Mouse (Mus musculus) gastrocnemius, postnatal 4 days (tissue): Measurements from ENCODE around the gene Med19. TPM values are rescaled to one million over a fixed set of nuclear protein-coding genes. Genes with fewer than 3 reads are reported as not detected.
"Not testable (repeated sequence)": the region's sequence is repeated elsewhere in the genome, so short reads cannot be mapped to it uniquely, and the experiment has no call there.

Experiments used
- DNase-seq, 2 experiments: peaks; one replicate each; pipeline ENCODE4 v3.0.0; 2021 to 2022; ENCODE audit warnings: low spot score in 2 of 2, mixed read lengths in 2 of 2
- total RNA-seq, 2 experiments: library from RNA; stranded (reverse); gene quantifications; 2 replicates each; pipeline ENCODE4 v1.2.3; 2021

Med19 gene
- total RNA-seq, 2 experiments from 2014 or later: 17.8 to 19.3 TPM

- peak in 1 of 2 experiments; percentile 25 for DNase-seq
Measured at GRCm38 (mm10) chr2:84662866-84663265, 15.3 kb upstream of the Med19 start.

- no peak for DNase-seq
Measured at GRCm38 (mm10) chr2:84666081-84666480, 12.1 kb upstream of the Med19 start.

DNA sequence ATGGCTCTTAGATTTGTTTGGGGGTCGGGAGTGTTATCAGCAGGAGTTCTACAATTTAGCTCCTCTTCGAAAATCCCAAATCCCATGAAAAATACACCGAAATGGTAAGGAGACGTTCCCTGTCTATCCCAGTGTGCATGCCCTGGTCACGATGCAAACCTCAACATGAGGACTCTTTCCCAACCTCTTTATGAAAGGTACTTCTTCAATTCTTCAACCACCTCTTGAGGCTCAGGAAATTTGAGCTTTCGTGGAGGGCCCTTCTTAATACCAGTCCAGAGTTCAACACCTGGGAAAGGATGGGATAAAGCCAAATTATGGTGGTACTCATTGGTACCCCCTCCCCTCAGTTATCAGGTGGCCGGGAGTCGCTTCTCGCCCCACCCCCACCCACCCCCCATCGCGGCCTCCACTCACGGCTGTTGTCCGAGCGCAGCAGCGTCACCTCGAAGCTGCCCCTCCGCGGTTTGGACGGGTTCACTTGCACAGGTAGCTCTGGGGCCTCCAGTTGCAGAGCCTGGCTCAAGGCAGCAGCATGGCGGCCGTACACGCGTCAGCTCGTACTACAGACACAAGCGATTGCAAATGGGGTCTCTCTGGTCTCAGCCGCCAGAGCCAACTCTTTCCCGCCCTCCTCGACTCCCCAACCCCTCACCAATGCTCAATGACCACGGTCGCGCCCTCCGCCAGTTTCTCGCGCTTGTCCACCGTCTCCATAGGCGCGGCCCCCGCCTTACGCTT, 8.2 kb upstream of the Med19 start:
- DNase-seq: peak in 1 of 2 experiments; percentile 33

GRCm38 (mm10) chr2:84670569-84670933, 7.7 kb upstream of the Med19 start, which contains the start of gene Selenoh:
Selenoh (minus strand) TSS chr2:84670770.
- peak; percentile 72 to 84 for DNase-seq

DNA sequence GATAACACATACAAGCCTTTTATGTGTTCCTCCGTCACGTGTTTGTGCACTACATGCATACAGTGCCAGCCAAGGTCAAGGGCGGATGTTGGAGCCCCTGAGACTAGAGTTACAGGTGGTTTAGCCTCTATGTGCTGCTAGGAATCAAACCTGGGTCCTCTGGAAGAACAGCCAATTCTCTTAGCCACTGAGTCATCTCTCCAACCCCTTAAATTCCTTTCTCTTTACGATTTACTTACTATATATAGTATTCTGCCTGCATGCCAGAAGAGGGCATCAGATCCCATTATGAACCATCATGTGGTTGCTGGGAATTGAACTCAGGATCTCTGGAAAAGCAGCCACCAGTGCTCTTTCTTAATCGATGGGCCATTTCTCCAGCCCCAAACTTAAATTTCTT, 6.7 kb upstream of the Med19 start:
- DNase-seq: not testable (repeated sequence)

DNA sequence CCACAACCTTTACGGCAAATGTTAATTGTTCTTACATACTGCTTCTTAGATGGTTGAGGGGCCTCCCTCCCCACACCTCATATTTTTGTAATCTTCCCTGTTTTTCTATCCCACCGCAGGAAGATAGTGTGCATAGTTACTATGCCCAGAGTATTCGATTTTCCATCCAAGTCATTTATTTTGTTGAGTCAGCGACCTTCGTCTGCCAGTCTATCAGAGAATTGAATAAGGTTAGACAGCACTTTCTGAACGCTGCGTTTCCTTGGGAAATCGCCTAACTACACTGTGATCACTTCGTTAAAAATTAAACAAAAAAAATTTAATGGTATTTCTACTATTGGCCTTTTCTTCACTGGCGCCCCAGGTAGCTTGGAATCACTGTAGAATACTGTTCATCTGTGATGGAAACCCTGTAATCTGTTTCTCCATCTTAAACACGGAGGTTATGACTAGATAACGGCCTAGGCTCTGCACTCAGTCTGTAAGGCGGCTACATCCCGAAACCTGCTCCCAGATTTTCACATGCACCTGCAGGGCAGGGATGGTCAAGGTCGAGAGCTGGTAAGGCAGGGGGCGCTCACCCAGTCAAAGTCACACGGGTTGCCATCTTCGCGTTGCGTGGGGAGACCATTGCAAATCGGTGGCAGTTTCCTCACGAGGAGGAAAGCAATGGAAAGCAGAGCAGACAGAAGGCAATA, 783 bp upstream of the Med19 start:
- DNase-seq: no peak

GRCm38 (mm10) chr2:84679016-84679415, 814 bp downstream of the Med19 start, which contains the start of gene Tmx2:
Tmx2 (minus strand) TSS chr2:84679140.
- no peak for DNase-seq

DNA sequence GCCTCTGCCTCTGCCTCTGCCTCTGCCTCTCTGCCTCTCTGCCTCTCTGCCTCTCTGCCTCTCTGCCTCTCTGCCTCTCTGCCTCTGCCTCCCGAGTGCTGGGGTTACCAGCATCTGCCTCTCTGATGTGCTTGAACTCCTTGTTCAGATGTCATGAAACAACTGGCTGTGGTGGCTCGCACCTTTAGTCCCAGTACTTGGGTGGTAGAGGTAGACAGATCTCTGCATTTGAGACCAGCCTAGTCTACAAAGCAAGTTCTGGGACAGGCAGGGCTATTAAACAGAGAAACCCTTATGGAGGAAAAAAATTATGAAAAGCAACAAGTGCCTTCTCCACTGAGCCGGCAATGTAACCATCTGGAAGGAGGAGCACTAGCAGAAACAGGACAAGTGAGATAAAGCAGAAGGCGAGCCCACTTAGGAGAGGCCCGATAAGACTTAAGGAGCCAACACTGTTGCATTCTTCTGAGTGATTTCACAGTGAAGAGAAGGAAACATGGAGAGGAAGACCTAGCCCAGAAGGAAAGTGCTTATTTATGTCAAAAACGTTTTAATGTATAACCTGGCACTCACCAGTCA, 4.5 kb downstream of the Med19 start:
- DNase-seq: no peak

DNA sequence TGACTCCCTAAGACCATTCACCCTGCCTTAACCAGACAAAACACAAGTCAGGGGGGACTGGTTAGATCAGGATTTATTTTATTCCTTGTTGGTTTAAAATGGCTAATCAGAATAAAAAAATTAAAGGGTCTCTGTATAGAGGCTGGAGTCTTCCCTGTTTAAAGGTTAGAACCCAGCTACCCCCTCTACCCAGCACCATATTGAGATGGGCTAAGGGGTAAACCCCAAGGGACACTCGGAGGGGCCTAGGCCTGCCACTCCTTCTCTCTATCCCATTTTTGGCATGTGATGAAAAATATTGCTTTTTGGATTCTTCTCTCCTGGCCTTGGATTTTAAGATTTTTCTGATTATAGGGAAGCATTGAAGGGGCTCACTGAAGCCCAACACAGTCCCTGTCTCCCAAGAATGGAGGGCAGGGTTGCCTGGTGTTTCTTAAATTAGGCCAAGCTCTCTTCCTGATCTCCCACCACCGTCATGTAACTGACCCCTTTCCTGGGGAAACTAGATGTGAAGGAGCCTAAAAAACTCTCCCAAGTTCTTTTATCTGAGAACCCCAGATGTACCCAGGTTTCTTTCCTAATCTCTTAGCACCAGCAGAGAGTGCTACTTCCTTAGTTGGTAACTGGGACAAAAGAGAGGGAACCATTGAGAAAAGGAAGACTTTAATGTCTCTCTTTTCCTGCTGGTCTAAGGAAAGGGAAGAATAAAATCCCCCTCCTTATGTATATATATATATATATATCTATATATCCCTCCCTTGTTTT, 10.1 kb downstream of the Med19 start:
- no peak for DNase-seq

GRCm38 (mm10) chr2:84690050-84690449, 11.8 kb downstream of the Med19 start:
- DNase-seq: no peak

GRCm38 (mm10) chr2:84695007-84695695, 16.9 kb downstream of the Med19 start:
- DNase-seq: no peak

GRCm38 (mm10) chr2:84703497-84703896, 25.3 kb downstream of the Med19 start:
- DNase-seq: no peak

DNA sequence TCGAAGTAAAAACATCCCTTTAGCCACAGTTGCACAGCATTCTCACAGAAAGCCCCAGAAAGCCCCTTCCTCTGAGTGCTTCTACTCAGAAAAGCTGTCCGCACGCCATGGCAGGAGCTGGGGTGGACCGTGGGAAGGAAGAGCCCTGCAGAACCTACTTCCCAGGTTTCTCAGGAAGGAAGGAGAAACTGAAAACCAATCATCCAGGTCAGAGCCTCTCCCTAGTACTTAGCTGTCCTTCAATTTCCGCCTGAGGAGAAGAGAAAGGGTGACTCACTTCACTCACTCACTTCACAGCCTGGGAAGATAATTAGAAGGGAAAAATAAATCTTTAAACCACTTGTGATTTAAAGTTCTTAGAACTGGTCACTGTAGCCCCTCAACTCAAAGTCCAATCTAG, 26.1 kb downstream of the Med19 start:
- DNase-seq: no peak

GRCm38 (mm10) chr2:84705295-84705694, 27.1 kb downstream of the Med19 start:
- DNase-seq: no peak

DNA sequence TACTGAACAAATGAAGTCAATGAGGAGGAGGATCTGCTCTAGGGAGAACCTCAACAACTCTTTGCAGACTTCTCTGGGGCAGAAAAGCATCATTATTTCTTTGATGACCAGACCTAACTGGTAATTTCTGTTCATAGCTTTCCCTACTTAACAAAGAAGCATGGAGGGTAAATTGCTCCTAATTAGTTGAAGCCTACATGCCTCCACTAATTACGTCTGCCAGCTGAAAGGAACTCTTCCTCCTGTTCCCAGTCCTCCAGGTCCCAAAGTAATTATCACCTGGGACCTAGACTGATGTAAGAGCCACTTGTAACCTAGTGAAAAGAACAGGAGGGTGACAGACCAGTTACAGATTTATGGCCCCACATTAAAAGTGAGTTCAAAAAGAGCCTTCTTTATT, 29.3 kb downstream of the Med19 start:
- no peak for DNase-seq

GRCm38 (mm10) chr2:84711898-84712297, 33.7 kb downstream of the Med19 start:
- no peak for DNase-seq

DNA sequence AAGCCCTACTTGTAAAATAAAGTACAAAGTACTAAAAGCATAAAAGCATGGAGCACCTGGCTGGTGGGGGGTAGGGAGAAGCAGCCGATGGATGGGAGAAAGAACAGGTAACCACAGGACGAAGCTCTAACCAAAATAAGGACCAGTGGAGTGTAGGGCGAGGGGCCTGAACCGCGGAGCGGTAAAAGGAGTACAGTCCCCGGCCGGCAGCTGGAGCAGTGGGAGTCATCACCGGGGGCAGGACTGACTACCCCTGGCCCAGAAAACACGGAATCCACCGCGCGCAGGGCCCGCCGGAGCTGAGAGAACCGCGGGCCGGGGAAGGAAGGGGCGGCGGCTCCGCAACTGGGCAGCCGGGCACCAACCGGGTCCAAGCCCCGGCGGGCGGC, 36.2 kb downstream of the Med19 start:
- DNase-seq: no peak

- DNase-seq: peak; percentile 99
Measured at GRCm38 (mm10) chr2:84714811-84715561, 36.8 kb downstream of the Med19 start, which contains the start of gene Zdhhc5. Zdhhc5 (minus strand) TSS chr2:84715180.

DNA sequence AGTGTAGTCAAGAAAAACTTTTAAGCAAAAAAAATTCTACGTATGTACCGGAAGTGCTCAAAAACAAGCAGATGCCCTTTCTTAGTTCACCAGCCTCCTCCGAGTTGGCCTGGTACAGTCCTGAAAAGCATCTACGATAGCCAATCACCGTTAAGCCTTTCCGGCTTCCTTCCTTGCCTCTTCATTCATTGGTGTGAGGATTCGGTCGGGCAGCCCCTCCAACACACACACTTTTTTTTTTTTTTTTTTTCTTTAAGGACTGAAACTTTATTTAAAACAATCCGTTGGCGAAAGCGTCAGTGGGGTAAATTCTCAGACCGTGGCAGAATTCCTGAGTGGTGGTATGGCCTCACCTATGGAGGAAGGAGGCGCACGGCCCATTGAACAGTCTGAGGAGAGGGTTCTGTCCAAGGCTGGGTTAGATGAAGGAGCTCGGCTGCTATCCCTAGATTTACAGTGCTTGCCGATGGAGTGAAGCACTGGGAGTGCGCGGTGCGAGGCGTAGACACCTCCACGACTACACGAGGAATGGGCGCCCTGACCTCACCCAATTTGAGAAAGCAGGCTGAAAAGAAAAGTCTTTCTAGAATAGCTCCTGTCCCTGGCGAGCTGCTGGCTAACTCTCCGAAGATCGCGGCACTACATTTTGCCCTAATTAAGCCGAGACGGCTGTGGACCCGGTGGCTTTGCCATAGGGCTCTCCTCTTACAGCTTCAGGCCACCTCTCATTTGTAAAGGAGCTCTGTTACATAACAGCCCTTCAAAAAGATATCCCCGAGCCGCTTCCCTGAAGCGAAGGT, 37.6 kb downstream of the Med19 start:
- peak; percentile 35 to 51 for DNase-seq
